Mouse (Mus musculus) erythroblast, embryonic 14.5 days (primary cell): ENCODE data around the gene Kcng4. TPM values are rescaled to one million over a fixed set of nuclear protein-coding genes. Genes with fewer than 3 reads are reported as not detected.

Experiments
- H3K27me3 ChIP-seq: 2 replicates; pipeline ENCODE4 v1.6.1; 2012; ENCODE audit warnings: inconsistent platforms; ENCODE audit not compliant: control insufficient read depth
- H3K36me3 ChIP-seq: 2 replicates; pipeline ENCODE4 v1.6.1; 2012; ENCODE audit warnings: mild to moderate bottlenecking, inconsistent platforms; ENCODE audit not compliant: control insufficient read depth
- H3K4me1 ChIP-seq: 2 replicates; pipeline ENCODE4 v1.6.1; 2012; ENCODE audit warnings: inconsistent platforms; ENCODE audit not compliant: control insufficient read depth
- H3K4me3 ChIP-seq: replicated peaks from 2 replicates; pipeline ENCODE3; 2012; ENCODE audit warnings: moderate library complexity, mild to moderate bottlenecking, inconsistent platforms
- H3K9me3 ChIP-seq: 2 replicates; pipeline ENCODE4 v1.6.1; 2012; ENCODE audit warnings: low read length, inconsistent platforms, mixed read lengths; ENCODE audit not compliant: control insufficient read depth
- GATA1 ChIP-seq: IDR thresholded peaks from 2 replicates; pipeline ENCODE4 v1.6.1; 2012; ENCODE audit warnings: low read length, inconsistent platforms, mixed read lengths
- TAL1 ChIP-seq: IDR thresholded peaks from 3 replicates; pipeline ENCODE4 v1.6.1; 2012; ENCODE audit warnings: low read length, inconsistent platforms, mixed read lengths
- polyA plus RNA-seq: library from polyadenylated mRNA; stranded (reverse); fragments of >175 nt; gene quantifications from 2 replicates; pipeline ENCODE4 v1.2.3, GENCODE M21; 2012

Kcng4 gene
- polyA plus RNA-seq, 1 experiment: not detected

GRCm38 (mm10) chr8:119644981-119645597 is 9.6 kb upstream of the Kcng4 start:
- no peak overlapping the region for H3K4me3 ChIP-seq
- H3K27me3 ChIP-seq: peaks cover 2% of the 10 kb centered on the region; the same call in 1 of the 2 replicates
- TF ChIP-seq GATA1 (no peak), TAL1 (no peak)
- peaks cover 10% of the 10 kb centered on the region for H3K9me3 ChIP-seq
- H3K36me3 ChIP-seq: no peaks in the 10 kb centered on the region
- no peaks in the 10 kb centered on the region for H3K4me1 ChIP-seq

DNA sequence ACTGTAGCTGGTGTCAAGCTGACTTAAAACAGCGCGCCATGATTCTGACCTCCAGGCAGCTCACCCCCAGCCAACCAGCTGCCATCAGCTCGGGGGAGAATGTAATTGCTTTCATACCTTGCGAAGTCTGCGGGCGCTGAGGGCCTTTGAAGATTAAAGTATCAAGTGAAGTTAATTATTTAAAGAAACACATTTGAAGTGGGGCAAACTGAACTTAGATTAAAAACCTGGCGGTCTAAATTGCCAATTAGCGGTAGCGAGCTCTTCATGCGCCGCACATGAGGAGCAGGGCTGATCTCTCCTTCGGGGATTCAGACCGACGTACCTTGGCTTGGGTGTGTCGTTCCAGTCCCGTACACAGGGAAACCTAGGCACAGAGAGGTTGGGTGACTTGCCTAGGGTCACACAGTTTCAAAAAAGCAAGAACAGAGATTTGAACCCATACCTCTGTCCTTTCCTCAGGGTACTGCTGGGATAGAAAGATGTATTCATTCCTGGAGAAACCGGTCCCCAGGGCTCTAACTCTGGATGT is 9.0 kb upstream of the Kcng4 start:
- Histone ChIP-seq H3K4me3 (no peak overlapping the region), H3K9me3 (peaks cover 10% of the 10 kb centered on the region), H3K27me3 (peaks cover 2% of the 10 kb centered on the region; the same call in 1 of the 2 replicates), H3K36me3 (no peaks in the 10 kb centered on the region), H3K4me1 (no peaks in the 10 kb centered on the region)
- TF ChIP-seq GATA1 (no peak), TAL1 (no peak)

- TF ChIP-seq GATA1: no peak
- no peak for TF ChIP-seq TAL1
- H3K9me3 ChIP-seq: peaks cover 10% of the 10 kb centered on the region
- no peaks in the 10 kb centered on the region for H3K4me1 ChIP-seq
- H3K36me3 ChIP-seq: no peaks in the 10 kb centered on the region
- no peak overlapping the region for H3K4me3 ChIP-seq
- H3K27me3 ChIP-seq: peaks cover 2% of the 10 kb centered on the region; the same call in 1 of the 2 replicates
These were observed 7.5 kb upstream of the Kcng4 start for GRCm38 (mm10) chr8:119642960-119643359.

GRCm38 (mm10) chr8:119641058-119641457 is 5.6 kb upstream of the Kcng4 start:
- no peaks in the 10 kb centered on the region for H3K4me1 ChIP-seq
- H3K9me3 ChIP-seq: no peaks in the 10 kb centered on the region
- peaks cover 2% of the 10 kb centered on the region; the same call in 1 of the 2 replicates for H3K27me3 ChIP-seq
- H3K36me3 ChIP-seq: no peaks in the 10 kb centered on the region
- TF ChIP-seq GATA1 (no peak), TAL1 (no peak)
- no peak overlapping the region for H3K4me3 ChIP-seq

- Histone ChIP-seq H3K9me3 (no peaks in the 10 kb centered on the region), H3K27me3 (peaks cover 3% of the 10 kb centered on the region), H3K36me3 (no peaks in the 10 kb centered on the region), H3K4me3 (no peak overlapping the region), H3K4me1 (no peaks in the 10 kb centered on the region)
- no peak for TF ChIP-seq TAL1
- no peak for TF ChIP-seq GATA1
These were observed 4.3 kb upstream of the Kcng4 start for GRCm38 (mm10) chr8:119639798-119640197.

DNA sequence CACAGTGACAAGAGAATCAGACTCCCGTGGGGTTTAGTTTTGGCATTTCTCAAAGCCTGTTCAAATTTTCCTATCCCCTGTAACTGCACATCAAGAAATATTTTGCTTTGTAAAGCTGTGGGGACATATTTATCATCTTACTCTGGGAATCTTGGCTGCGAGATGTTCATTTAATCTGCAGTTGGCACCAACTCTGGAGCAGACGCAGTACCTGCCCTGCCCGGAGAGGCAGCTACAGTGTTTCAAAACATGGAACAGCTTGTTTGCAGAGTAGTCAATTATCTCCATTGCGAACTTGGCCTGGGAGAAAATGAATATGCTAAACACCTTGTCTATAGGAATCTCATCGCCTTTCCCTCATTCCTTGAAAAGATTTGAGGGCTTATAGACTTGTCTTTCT is 2.8 kb upstream of the Kcng4 start:
- TF ChIP-seq TAL1 (no peak), GATA1 (no peak)
- peaks cover 17% of the 10 kb centered on the region for H3K27me3 ChIP-seq

GRCm38 (mm10) chr8:119637381-119637780 is 1.9 kb upstream of the Kcng4 start:
- TF ChIP-seq GATA1 (no peak), TAL1 (no peak)
- Histone ChIP-seq H3K36me3 (no peaks in the 10 kb centered on the region), H3K9me3 (no peaks in the 10 kb centered on the region), H3K4me1 (no peaks in the 10 kb centered on the region), H3K27me3 (peaks cover 26% of the 10 kb centered on the region), H3K4me3 (no peak overlapping the region)

More for the DNA sequence above, 2.8 kb upstream of the Kcng4 start:
- Histone ChIP-seq H3K36me3 (no peaks in the 10 kb centered on the region), H3K4me1 (no peaks in the 10 kb centered on the region), H3K4me3 (no peak overlapping the region), H3K9me3 (no peaks in the 10 kb centered on the region)

DNA sequence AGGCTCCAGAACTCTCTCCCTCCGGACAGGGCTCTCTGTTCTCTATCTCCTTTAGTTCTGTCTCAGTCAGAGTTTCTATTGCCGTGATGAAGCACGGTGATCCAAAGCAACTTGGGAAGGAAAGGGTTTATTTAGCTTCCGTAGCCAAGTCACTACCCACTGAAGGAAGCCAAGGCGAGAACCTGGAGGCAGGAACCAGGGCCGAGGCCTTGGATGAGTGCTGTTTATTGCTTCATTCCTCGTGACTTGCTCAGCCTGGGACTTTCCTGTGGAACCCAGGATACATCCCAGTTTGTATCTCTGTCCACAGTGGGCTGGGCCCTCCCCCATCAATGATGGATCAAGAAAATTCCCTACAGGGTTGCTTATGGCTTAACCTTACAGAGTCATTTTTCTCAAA is 1.3 kb upstream of the Kcng4 start:
- H3K4me1 ChIP-seq: no peaks in the 10 kb centered on the region
- H3K27me3 ChIP-seq: peaks cover 28% of the 10 kb centered on the region
- no peaks in the 10 kb centered on the region for H3K36me3 ChIP-seq
- TF ChIP-seq GATA1 (no peak), TAL1 (no peak)
- H3K4me3 ChIP-seq: no peak overlapping the region
- H3K9me3 ChIP-seq: no peaks in the 10 kb centered on the region

GRCm38 (mm10) chr8:119635958-119636357 is 478 bp upstream of the Kcng4 start:
- no peaks in the 10 kb centered on the region for H3K36me3 ChIP-seq
- H3K4me3 ChIP-seq: no peak overlapping the region
- TF ChIP-seq TAL1 (no peak), GATA1 (no peak)
- H3K9me3 ChIP-seq: no peaks in the 10 kb centered on the region
- H3K4me1 ChIP-seq: no peaks in the 10 kb centered on the region
- H3K27me3 ChIP-seq: peaks cover 28% of the 10 kb centered on the region
